Mouse (Mus musculus) lung, embryonic 14.5 days (tissue): ENCODE measurements around the gene Trim2. TPM values are rescaled to one million over a fixed set of nuclear protein-coding genes. Genes with fewer than 3 reads are reported as not detected.

Experiments
- ATAC-seq: fragments of 200-750 bp; cut with Nextera tagmentation; 2 replicates; pipeline ENCODE4 v1.8.0; 2017; ENCODE audit warnings: mild to moderate bottlenecking, moderate TSS enrichment, moderate library complexity; ENCODE audit not compliant: insufficient read depth
- DNase-seq: peaks from one replicate; pipeline ENCODE4 v3.0.0-alpha.2; 2015
- H3K27ac ChIP-seq: fragments of 300-500 bp; sonication (generic); 2 replicates; pipeline ENCODE4 v1.5.1; 2014; ENCODE audit warnings: low read depth, mild to moderate bottlenecking, moderate library complexity
- H3K27me3 ChIP-seq: fragments of 300-500 bp; sonication (generic); 2 replicates; pipeline ENCODE4 v1.6.1; 2014; ENCODE audit warnings: low read length, control low read depth; ENCODE audit not compliant: insufficient read depth
- H3K36me3 ChIP-seq: fragments of 300-500 bp; sonication (generic); 2 replicates; pipeline ENCODE4 v1.6.1; 2014; ENCODE audit warnings: control low read depth; ENCODE audit not compliant: insufficient read depth
- H3K4me1 ChIP-seq: fragments of 300-500 bp; sonication (generic); 2 replicates; pipeline ENCODE4 v1.6.1; 2014; ENCODE audit warnings: antibody characterized with exemption, control low read depth; ENCODE audit not compliant: insufficient read depth
- H3K4me2 ChIP-seq: fragments of 300-500 bp; sonication (generic); 2 replicates; pipeline ENCODE4 v1.6.1; 2014; ENCODE audit warnings: mild to moderate bottlenecking
- H3K4me3 ChIP-seq: fragments of 300-500 bp; sonication (generic); 2 replicates; pipeline ENCODE4 v1.5.1; 2014; ENCODE audit warnings: low read depth, low read length
- H3K9ac ChIP-seq: fragments of 300-500 bp; sonication (generic); 2 replicates; pipeline ENCODE4 v1.6.1; 2014
- H3K9me3 ChIP-seq: fragments of 300-500 bp; sonication (generic); 2 replicates; pipeline ENCODE4 v1.6.1; 2016; ENCODE audit warnings: low read depth, low read length, control low read depth
- CTCF ChIP-seq: IDR thresholded peaks from 2 replicates; pipeline ENCODE4 v1.5.1; 2016; ENCODE audit warnings: antibody characterized with exemption, low read depth
- WGBS: fragments of 180-500 bp; shearing (Covaris S2); extraction: QIAGEN DNeasy Blood & Tissue Kit; methylation state at CpG from one replicate; pipeline ENCODE4 v1.1.7; 2014; 5-methylcytosine and 5-hydroxymethylcytosine counted together
- polyA plus RNA-seq: library from polyadenylated mRNA; unstranded; fragments of >200 nt; fragmentation: Nextera tagmentation; extraction: Ambion mirVana; gene quantifications from 2 replicates; pipeline ENCODE4 v1.2.1, GENCODE M21; 2014

The Trim2 gene
- polyA plus RNA-seq, 1 experiment from 2014 or later, result 27.0 TPM

- Histone ChIP-seq H3K36me3 (0 out of 2 replicates have a peak, but pooled peaks cover 8% of the 10 kb centered on the region), H3K4me2 (no peak within 1 kb of the TSS), H3K27me3 (no peaks in the 10 kb centered on the region), H3K9ac (no peak within 1 kb of the TSS), H3K9me3 (no peaks in the 10 kb centered on the region), H3K27ac (no peak within 1 kb of the TSS), H3K4me3 (no peak within 1 kb of the TSS), H3K4me1 (no peaks in the 10 kb centered on the region)
- no peak for TF ChIP-seq CTCF
- ATAC-seq (no peak), DNase-seq (no peak)
- 85% methylated on average over 11 of the region's 11 CpGs for WGBS
Observed at GRCm38 (mm10) chr3:84173581-84174154, 133.0 kb downstream of the Trim2 start, which contains the start of gene Gm6525. Gene Gm6525, plus strand, starts transcription at chr3:84174104.

GRCm38 (mm10) chr3:84172406-84172805 is 134.3 kb downstream of the Trim2 start:
- Histone ChIP-seq H3K4me3 (no peak overlapping the region), H3K27ac (no peak overlapping the region), H3K4me2 (no peak overlapping the region), H3K9me3 (no peaks in the 10 kb centered on the region), H3K36me3 (0 out of 2 replicates have a peak, but pooled peaks cover 8% of the 10 kb centered on the region), H3K4me1 (no peaks in the 10 kb centered on the region), H3K9ac (no peak overlapping the region), H3K27me3 (no peaks in the 10 kb centered on the region)
- TF ChIP-seq CTCF, result no peak
- ATAC-seq, result no peak
- 36% methylated on average over 11 of the region's 11 CpGs for WGBS
- DNase-seq, result no peak

GRCm38 (mm10) chr3:84169393-84170005 is 137.2 kb downstream of the Trim2 start:
- Histone ChIP-seq H3K27ac (no peak overlapping the region), H3K9me3 (no peaks in the 10 kb centered on the region), H3K4me2 (no peak overlapping the region), H3K36me3 (peaks cover 23% of the 10 kb centered on the region), H3K9ac (no peak overlapping the region), H3K27me3 (no peaks in the 10 kb centered on the region), H3K4me3 (no peak overlapping the region), H3K4me1 (no peaks in the 10 kb centered on the region)
- WGBS, result 67% methylated on average over 8 of the region's 8 CpGs
- DNase-seq (no peak), ATAC-seq (no peak)
- TF ChIP-seq CTCF, result peak; percentile 38; the same call in 1 of the 2 replicates

- no peaks in the 10 kb centered on the region for H3K27me3 ChIP-seq
- no peaks in the 10 kb centered on the region for H3K4me1 ChIP-seq
- H3K9me3 ChIP-seq, result no peaks in the 10 kb centered on the region
- H3K36me3 ChIP-seq, result peaks cover 23% of the 10 kb centered on the region
- ATAC-seq, result no peak
- no peak for TF ChIP-seq CTCF
- no peak overlapping the region for H3K4me2 ChIP-seq
- DNase-seq, result no peak
- H3K4me3 ChIP-seq, result no peak overlapping the region
- no peak overlapping the region for H3K27ac ChIP-seq
- H3K9ac ChIP-seq, result no peak overlapping the region
- 85% methylated on average over 6 of the region's 6 CpGs for WGBS
Observed at GRCm38 (mm10) chr3:84168943-84169342, 137.7 kb downstream of the Trim2 start.

- H3K27ac ChIP-seq, result no peak overlapping the region
- H3K9me3 ChIP-seq, result no peaks in the 10 kb centered on the region
Observed at GRCm38 (mm10) chr3:84166073-84166472, 140.6 kb downstream of the Trim2 start.

GRCm38 (mm10) chr3:84165391-84165790 is 141.3 kb downstream of the Trim2 start:
- Histone ChIP-seq H3K27me3 (no peaks in the 10 kb centered on the region), H3K9me3 (no peaks in the 10 kb centered on the region), H3K4me2 (no peak overlapping the region), H3K4me3 (no peak overlapping the region), H3K36me3 (peaks cover 20% of the 10 kb centered on the region), H3K4me1 (no peaks in the 10 kb centered on the region), H3K27ac (no peak overlapping the region), H3K9ac (no peak overlapping the region)
- no peak for ATAC-seq
- no peak for TF ChIP-seq CTCF
- DNase-seq, result no peak
- 88% methylated on average over 3 of the region's 3 CpGs for WGBS

More at GRCm38 (mm10) chr3:84166073-84166472, 140.6 kb downstream of the Trim2 start:
- H3K36me3 ChIP-seq, result peaks cover 20% of the 10 kb centered on the region
- no peak overlapping the region for H3K4me3 ChIP-seq
- ATAC-seq (no peak), DNase-seq (no peak)
- WGBS, result 83% methylated on average over 5 of the region's 5 CpGs
- no peak for TF ChIP-seq CTCF
- no peak overlapping the region for H3K4me2 ChIP-seq
- H3K9ac ChIP-seq, result no peak overlapping the region
- no peaks in the 10 kb centered on the region for H3K4me1 ChIP-seq
- no peaks in the 10 kb centered on the region for H3K27me3 ChIP-seq

GRCm38 (mm10) chr3:84157559-84158350 is 148.9 kb downstream of the Trim2 start:
- no peak for TF ChIP-seq CTCF
- Histone ChIP-seq H3K27ac (no peak overlapping the region), H3K4me1 (0 out of 2 replicates have a peak, but pooled peaks cover 3% of the 10 kb centered on the region), H3K9me3 (no peaks in the 10 kb centered on the region), H3K4me3 (no peak overlapping the region), H3K36me3 (no peaks in the 10 kb centered on the region), H3K4me2 (no peak overlapping the region), H3K9ac (no peak overlapping the region), H3K27me3 (no peaks in the 10 kb centered on the region)
- WGBS, result 76% methylated on average over 4 of the region's 4 CpGs
- DNase-seq, result no peak
- ATAC-seq, result no peak
